Mouse (Mus musculus): ENCODE data around the gene E130114P18Rik.

E130114P18Rik gene

GRCm38 (mm10) chr4:97663922-97664321 lies 114.0 kb downstream of the E130114P18Rik start:
- no peak for DNase-seq (ENCODE audit: extremely low read depth, low read depth, low spot score)

GRCm38 (mm10) chr4:97662841-97663240 lies 115.0 kb downstream of the E130114P18Rik start:
- DNase-seq (ENCODE audit: extremely low read depth, low read depth, low spot score): no peak

DNA sequence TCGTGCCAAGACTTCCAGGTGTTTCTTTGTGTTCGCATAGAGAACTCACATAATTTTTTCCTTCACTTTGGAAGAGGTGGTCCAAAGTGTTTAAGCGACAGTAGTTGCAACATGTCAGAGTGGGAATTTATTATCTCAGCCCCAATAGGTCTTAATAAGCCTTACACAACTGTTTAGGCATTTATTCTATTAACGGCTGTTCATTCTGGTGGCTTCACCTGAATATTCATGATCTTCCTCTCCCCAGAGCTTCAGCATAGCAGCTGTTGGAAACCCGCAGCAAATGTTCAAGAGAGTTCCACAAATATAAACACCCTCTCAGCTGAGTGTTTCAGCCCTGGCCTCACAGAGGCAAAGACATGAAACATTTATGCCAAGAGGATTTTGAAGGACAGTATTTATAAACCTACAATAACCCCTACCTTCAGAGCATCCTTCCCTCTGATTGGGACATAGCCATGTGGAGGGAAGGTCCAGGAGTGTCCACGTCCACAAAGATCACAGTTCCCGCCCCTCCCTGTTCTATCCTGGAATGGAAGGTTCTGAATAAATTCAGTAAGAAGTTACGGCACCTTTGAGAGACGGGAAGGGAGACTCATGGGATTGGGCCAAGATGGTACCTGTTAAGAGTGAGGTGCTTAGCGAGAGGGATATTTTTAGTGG lies 116.1 kb downstream of the E130114P18Rik start:
- DNase-seq (ENCODE audit: extremely low read depth, low read depth, low spot score): no peak

GRCm38 (mm10) chr4:97657586-97657985 lies 120.3 kb downstream of the E130114P18Rik start:
- no peak for DNase-seq (ENCODE audit: extremely low read depth, low read depth, low spot score)

- DNase-seq (ENCODE audit: extremely low read depth, low read depth, low spot score): no peak
Measured at GRCm38 (mm10) chr4:97649626-97650015, 128.3 kb downstream of the E130114P18Rik start.

GRCm38 (mm10) chr4:97648825-97649625 lies 128.9 kb downstream of the E130114P18Rik start:
- no peak for DNase-seq (ENCODE audit: extremely low read depth, low read depth, low spot score)

- DNase-seq (ENCODE audit: extremely low read depth, low read depth, low spot score): no peak
Measured at GRCm38 (mm10) chr4:97648436-97648707, 129.5 kb downstream of the E130114P18Rik start.

DNA sequence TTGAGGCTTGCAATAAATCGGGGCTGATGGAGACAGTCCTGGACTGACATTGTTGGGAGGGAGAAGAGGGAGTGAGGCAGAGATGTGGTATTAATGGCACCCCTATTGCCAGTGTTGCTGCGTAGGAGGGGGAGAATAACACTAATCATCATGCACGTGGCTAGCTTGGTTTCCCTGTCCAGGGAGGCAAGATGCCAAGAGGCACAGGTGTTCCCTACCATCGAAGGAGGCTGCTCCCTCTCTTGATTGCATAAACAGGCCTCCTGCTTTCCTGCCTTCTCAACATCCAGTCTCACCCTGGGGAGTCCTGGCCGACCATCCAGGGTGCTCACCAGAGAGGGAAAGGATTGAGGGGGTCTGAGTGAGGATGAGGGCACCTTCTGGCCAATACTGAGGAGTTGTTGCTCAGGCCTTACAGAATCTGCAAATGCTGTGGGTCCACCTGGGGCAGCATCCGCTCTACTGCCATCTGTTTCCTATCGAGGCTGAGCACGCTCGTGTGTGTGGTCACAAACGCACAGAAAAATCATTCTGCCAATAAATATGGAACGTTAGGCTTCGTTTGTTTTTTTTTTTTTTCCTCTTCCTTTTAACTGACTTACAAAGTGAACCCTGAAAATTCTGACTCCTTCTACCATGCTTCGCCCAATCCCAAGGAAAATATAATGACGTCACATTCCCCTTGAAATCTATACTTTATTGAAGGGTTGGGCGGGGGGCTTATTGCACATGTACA lies 130.0 kb downstream of the E130114P18Rik start:
- no peak for DNase-seq (ENCODE audit: extremely low read depth, low read depth, low spot score)

- DNase-seq (ENCODE audit: extremely low read depth, low read depth, low spot score): no peak
Measured at GRCm38 (mm10) chr4:97647236-97647635, 130.6 kb downstream of the E130114P18Rik start.

- DNase-seq (ENCODE audit: extremely low read depth, low read depth, low spot score): no peak
Measured at GRCm38 (mm10) chr4:97640385-97640784, 137.5 kb downstream of the E130114P18Rik start.

DNA sequence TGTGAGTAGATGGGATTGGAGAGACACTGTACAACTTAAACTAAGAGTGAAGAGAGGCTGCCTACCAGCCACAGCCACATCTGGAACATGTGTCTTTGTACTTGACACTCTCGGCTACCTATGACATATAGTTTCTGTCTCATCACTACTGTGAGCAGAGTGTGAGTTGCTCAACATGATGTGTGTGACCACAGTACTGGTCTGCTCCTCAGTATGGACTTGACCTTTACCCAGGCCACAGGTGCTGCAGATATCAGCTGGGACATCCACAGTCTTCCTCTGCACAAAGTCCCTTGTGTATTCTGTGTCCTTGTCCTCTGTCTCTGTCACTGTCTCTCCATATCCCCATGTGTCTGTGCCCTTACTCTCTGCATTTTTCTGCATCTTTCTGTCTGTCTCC lies 141.3 kb downstream of the E130114P18Rik start:
- DNase-seq (ENCODE audit: extremely low read depth, low read depth, low spot score): no peak

DNA sequence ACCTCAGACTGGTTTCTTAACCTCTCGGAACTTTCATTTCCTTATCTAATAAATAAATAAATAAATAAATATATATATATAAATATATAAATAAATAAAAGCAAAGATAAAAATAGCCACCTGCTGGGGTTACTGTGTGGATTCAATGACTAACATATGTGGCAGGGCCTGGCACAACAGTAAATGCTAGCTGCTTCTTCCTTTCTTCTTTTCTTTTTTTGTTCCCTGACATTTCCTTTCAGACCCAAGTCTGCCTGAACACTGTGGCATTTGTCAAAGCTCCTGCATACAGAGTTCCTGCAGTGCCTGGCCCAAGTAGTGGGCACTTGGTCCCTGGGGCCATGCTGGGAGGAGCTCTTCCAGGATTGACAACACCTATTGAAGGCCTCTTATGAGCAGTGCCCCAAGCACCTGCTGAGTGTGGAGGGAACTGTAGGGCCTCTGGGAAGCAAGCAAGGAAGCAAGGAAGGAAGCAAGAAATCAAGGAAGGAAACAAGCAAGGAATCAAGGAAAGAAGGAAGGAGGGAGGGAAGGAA lies 142.1 kb downstream of the E130114P18Rik start:
- no peak for DNase-seq (ENCODE audit: extremely low read depth, low read depth, low spot score)

DNA sequence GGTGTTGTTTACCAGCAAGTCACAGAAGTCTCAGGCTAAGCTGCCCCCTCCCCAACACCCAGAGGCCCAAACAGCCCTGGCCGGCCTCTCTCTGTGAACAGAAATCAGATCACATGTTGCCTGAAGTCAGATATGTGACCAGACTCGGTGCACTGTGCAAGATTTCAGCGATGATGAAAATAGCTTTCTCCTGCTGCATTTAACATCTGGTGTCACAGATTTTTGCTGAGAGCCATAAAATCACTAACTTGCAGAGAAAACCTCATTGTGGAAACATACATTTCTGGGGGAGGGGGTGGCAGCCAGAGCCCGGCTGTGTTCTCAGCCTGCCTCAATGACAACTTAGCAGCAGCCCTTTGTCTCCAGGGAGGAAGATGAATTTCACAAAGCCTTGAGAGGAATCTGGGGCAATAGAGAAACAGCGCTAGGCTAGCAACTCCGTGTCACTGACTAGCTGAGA lies 142.6 kb downstream of the E130114P18Rik start:
- no peak for DNase-seq (ENCODE audit: extremely low read depth, low read depth, low spot score)

GRCm38 (mm10) chr4:97628881-97629605 lies 148.8 kb downstream of the E130114P18Rik start:
- DNase-seq (ENCODE audit: extremely low read depth, low read depth, low spot score): no peak

DNA sequence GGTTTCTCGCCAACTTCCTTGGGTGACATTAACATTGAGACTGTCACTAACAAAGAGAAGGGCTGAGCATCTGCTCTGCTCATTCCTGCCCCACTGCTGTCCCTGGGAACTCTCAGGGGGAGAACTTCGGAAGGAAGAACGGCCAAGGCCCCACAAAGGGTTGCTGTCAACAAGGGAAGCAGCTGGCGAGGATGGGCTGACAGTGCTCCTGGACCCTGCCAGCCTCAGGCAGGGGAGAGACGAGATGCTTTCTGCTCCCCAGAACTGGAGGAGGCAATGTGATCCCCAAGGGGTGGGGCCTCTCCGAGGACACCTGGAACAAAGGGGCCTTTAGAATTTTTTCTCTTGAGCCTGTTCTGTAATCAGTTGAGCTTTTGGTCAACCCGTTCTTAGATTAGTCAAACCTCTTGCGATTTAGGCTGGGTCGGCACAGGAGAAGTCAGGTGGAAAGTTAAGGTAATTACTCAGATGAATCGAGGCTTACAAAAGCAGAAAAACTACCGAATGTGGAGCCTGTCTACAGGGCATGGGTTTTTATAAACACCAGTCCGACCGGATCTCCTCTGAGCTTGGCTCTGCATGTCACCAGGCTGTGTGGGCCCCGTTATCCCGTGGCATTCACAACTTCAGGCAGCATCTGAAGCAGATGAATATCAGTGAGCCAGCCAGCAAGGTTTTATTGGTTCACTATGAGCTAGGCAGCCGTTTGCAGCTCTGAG lies 151.7 kb downstream of the E130114P18Rik start:
- DNase-seq (ENCODE audit: extremely low read depth, low read depth, low spot score): no peak

DNA sequence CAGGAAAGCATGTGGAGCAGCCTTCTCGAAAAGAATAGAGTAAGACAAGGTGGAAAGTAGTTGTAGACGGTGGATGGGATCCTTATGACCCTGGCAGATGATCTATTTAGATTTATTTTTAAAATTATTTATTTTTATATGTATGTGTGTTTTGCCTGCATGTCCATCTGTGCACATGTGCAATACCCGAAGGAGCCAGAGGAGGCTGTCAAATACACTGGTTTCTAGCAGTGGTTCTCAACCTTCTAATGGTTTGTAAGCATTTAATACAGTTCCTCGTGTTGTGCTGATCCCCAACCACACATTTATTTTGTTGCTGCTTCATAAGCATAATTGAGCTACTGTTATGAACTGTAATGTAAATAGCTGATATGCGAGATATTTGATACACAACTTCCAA lies 154.7 kb downstream of the E130114P18Rik start:
- no peak for DNase-seq (ENCODE audit: extremely low read depth, low read depth, low spot score)

- DNase-seq (ENCODE audit: extremely low read depth, low read depth, low spot score): no peak
Measured at GRCm38 (mm10) chr4:97621731-97622130, 156.1 kb downstream of the E130114P18Rik start.

GRCm38 (mm10) chr4:97620409-97620808 lies 157.5 kb downstream of the E130114P18Rik start:
- DNase-seq (ENCODE audit: extremely low read depth, low read depth, low spot score): no peak

DNA sequence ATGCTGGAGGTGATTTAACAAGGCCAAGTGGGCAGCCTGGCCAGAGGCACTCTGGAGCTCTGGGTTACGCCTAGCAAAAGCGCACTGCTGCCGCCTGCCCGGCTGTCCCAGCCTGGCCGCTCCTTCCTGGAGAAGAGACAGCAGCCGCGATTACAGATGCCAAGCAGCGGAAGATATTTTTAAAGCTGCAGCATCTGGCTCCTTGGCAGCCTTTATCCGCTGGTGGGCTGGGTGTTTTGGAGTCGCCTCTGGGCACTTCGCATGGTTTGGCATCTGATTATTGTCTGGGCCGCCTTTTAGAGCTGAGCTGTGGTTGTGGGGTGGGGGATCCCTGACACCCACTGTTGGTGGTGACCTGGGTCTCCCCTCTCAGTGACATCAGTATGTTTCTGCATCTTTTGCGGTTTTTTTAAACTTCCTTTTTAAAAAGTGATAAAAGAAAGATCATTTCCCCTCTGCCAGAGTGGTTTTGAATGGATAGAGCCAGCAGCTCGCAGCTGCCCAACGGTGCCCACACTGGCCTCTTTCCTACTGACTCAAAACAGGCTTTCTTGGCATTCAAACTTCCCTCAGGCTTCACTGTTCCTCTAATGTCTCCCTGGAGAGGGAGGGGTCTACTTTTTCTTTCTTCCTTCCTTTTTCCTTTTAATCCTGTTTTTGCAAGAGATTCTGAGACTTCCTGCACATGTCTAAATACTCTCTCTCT lies 159.1 kb downstream of the E130114P18Rik start:
- no peak for DNase-seq (ENCODE audit: extremely low read depth, low read depth, low spot score)

- no peak for DNase-seq (ENCODE audit: extremely low read depth, low read depth, low spot score)
Measured at GRCm38 (mm10) chr4:97615031-97615430, 162.8 kb downstream of the E130114P18Rik start.
